Mouse (Mus musculus) heart, adult 2 months (tissue): ENCODE measurements around the gene Mrpl45. TPM values are rescaled to one million over a fixed set of nuclear protein-coding genes. Genes with fewer than 3 reads are reported as not detected.

Experiments
- DNase-seq, 2 experiments: peaks; one replicate each; pipeline ENCODE4 v3.0.0; 2021
- H3K27ac ChIP-seq: fragments of 200-600 bp; 2 replicates; pipeline ENCODE4 v1.8.1; 2022
- H3K27me3 ChIP-seq: fragments of 200-500 bp; 2 replicates; pipeline ENCODE4 v1.6.1; 2012; ENCODE audit warnings: mild to moderate bottlenecking, low read length, inconsistent platforms, mixed read lengths; ENCODE audit not compliant: control insufficient read depth, insufficient read depth
- H3K36me3 ChIP-seq: fragments of 200-500 bp; 2 replicates; pipeline ENCODE4 v1.6.1; 2012; ENCODE audit warnings: low read length, inconsistent platforms; ENCODE audit not compliant: control insufficient read depth, insufficient read depth
- H3K4me1 ChIP-seq: fragments of 200-500 bp; 2 replicates; pipeline ENCODE4 v1.6.1; 2011; ENCODE audit warnings: low read length; ENCODE audit not compliant: control insufficient read depth, insufficient read depth
- H3K4me3 ChIP-seq: fragments of 200-600 bp; 2 replicates; pipeline ENCODE4 v1.8.1; 2022
- H3K79me2 ChIP-seq: fragments of 200-500 bp; replicated peaks from 2 replicates; pipeline ENCODE4 v1.6.1; 2012; ENCODE audit warnings: mild to moderate bottlenecking, inconsistent platforms, low read length, moderate library complexity, mixed read lengths; ENCODE audit not compliant: control insufficient read depth, insufficient read depth
- H3K9ac ChIP-seq: fragments of 200-500 bp; 2 replicates; pipeline ENCODE4 v1.6.1; 2012; ENCODE audit warnings: low read depth, mild to moderate bottlenecking, control low read depth, inconsistent platforms, low read length, mixed read lengths
- CTCF ChIP-seq: fragments of 200-600 bp; IDR thresholded peaks from 2 replicates; pipeline ENCODE4 v1.8.1; 2022; ENCODE audit warnings: antibody characterized with exemption, mild to moderate bottlenecking, moderate library complexity
- EP300 ChIP-seq: fragments of 200-500 bp; IDR thresholded peaks from 2 replicates; pipeline ENCODE4 v1.6.1; 2011; ENCODE audit warnings: low read depth, low read length, control low read depth; ENCODE audit not compliant: insufficient read depth
- POLR2A ChIP-seq: fragments of 200-500 bp; IDR thresholded peaks from 2 replicates; pipeline ENCODE4 v1.6.1; 2011; ENCODE audit warnings: mild to moderate bottlenecking, low read depth, low read length, control low read depth; ENCODE audit not compliant: insufficient read depth
- WGBS: fragments of 180-500 bp; shearing (Covaris S2); methylation state at CpG from one replicate; pipeline ENCODE4 v1.1.7; 2018; 5-methylcytosine and 5-hydroxymethylcytosine counted together
- intact Hi-C: fragments of 180-260 bp; cut with DNase I; formaldehyde crosslinking; loops from one replicate; pipeline ENCODE4 v1.15.1; 2025
- polyA plus RNA-seq: library from polyadenylated mRNA; depleted of rRNA; stranded (reverse); fragments of >200 nt; gene quantifications from 2 replicates; pipeline ENCODE4 v1.2.3, GENCODE M21; 2012
- total RNA-seq, 2 experiments: library from RNA; stranded (reverse); gene quantifications; 2 replicates each; pipeline ENCODE4 v1.2.3; 2021

The Mrpl45 gene
- total and polyA plus RNA-seq, 3 experiments = 33.7 to 62.5 (median 48.9) TPM

GRCm38 (mm10) chr11:97304631-97305030, 10.9 kb upstream of the Mrpl45 start:
- 81% methylated on average over 5 of the region's 5 CpGs for WGBS
- DNase-seq = no peak
- H3K36me3 ChIP-seq = no peaks in the 10 kb centered on the region
- H3K79me2 ChIP-seq = no peaks in the 10 kb centered on the region
- H3K27me3 ChIP-seq = no peaks in the 10 kb centered on the region
- no peak overlapping the region for H3K27ac ChIP-seq
- H3K9ac ChIP-seq = no peak overlapping the region
- TF ChIP-seq CTCF = no peak
- TF ChIP-seq POLR2A = no peak
- no peak for TF ChIP-seq EP300
- peaks cover 16% of the 10 kb centered on the region for H3K4me1 ChIP-seq
- intact Hi-C loops = no loop called here
- no peak overlapping the region for H3K4me3 ChIP-seq

- H3K27me3 ChIP-seq = no peaks in the 10 kb centered on the region
- peaks cover 7% of the 10 kb centered on the region for H3K4me1 ChIP-seq
- WGBS = 74% methylated on average over 11 of the region's 11 CpGs
- H3K9ac ChIP-seq = no peak overlapping the region
- peak overlapping the region; percentile 96 for H3K27ac ChIP-seq
- no peak overlapping the region for H3K4me3 ChIP-seq
- no peak for TF ChIP-seq EP300
- TF ChIP-seq CTCF = no peak
- no peak for TF ChIP-seq POLR2A
- H3K36me3 ChIP-seq = no peaks in the 10 kb centered on the region
- intact Hi-C loops = no loop called here
- DNase-seq = peak in 1 of 2 experiments; percentile 39
- no peaks in the 10 kb centered on the region for H3K79me2 ChIP-seq
Measured at GRCm38 (mm10) chr11:97307294-97308069, 8.0 kb upstream of the Mrpl45 start.

GRCm38 (mm10) chr11:97308806-97309450, 6.6 kb upstream of the Mrpl45 start:
- TF ChIP-seq POLR2A = no peak
- no peak for DNase-seq
- peak overlapping the region; percentile 59; the same call in 1 of the 2 replicates for H3K4me3 ChIP-seq

GRCm38 (mm10) chr11:97309451-97309836, 6.1 kb upstream of the Mrpl45 start:
- H3K27me3 ChIP-seq = no peaks in the 10 kb centered on the region
- H3K79me2 ChIP-seq = no peaks in the 10 kb centered on the region
- intact Hi-C loops = no loop called here
- WGBS = 2% methylated on average over 9 of the region's 9 CpGs
- H3K27ac ChIP-seq = peak overlapping the region; percentile 96
- H3K9ac ChIP-seq = peak overlapping the region; percentile 57
- TF ChIP-seq CTCF = no peak
- peak; percentile 66 for TF ChIP-seq EP300
- TF ChIP-seq POLR2A = peak; percentile 76
- DNase-seq = peak; percentile 84 to 90
- H3K4me3 ChIP-seq = peak overlapping the region; percentile 59
- H3K36me3 ChIP-seq = no peaks in the 10 kb centered on the region
- peaks cover 3% of the 10 kb centered on the region; the same call in 1 of the 2 replicates for H3K4me1 ChIP-seq

More at GRCm38 (mm10) chr11:97308806-97309450, 6.6 kb upstream of the Mrpl45 start:
- WGBS = 26% methylated on average over 3 of the region's 3 CpGs
- intact Hi-C loops = no loop called here
- Histone ChIP-seq H3K79me2 (no peaks in the 10 kb centered on the region), H3K27ac (peak overlapping the region; percentile 96), H3K27me3 (no peaks in the 10 kb centered on the region), H3K9ac (peak overlapping the region; percentile 10; the same call in 1 of the 2 replicates), H3K36me3 (no peaks in the 10 kb centered on the region), H3K4me1 (peaks cover 3% of the 10 kb centered on the region; the same call in 1 of the 2 replicates)

GRCm38 (mm10) chr11:97309911-97310571, 5.5 kb upstream of the Mrpl45 start:
- Histone ChIP-seq H3K4me3 (peak overlapping the region; percentile 59), H3K4me1 (peaks cover 3% of the 10 kb centered on the region; the same call in 1 of the 2 replicates), H3K79me2 (no peaks in the 10 kb centered on the region), H3K27me3 (no peaks in the 10 kb centered on the region), H3K36me3 (no peaks in the 10 kb centered on the region), H3K27ac (peak overlapping the region; percentile 96), H3K9ac (peak overlapping the region; percentile 57)
- under 1% methylated on average over 25 of the region's 25 CpGs for WGBS
- TF ChIP-seq EP300 (peak; percentile 85), POLR2A (peak; percentile 53; the same call in 1 of the 2 replicates), CTCF (peak; percentile 80)
- DNase-seq = peak; percentile 73 to 84
- intact Hi-C loops = loop anchor here (1.0 to 5.0 kb wide), 2 partner anchors 30 to 123 kb away; partner anchors contain the start of genes Kpnb1 and Npepps
